Mouse (Mus musculus) hindbrain, embryonic 10.5 days (tissue): ENCODE measurements at regions not wholly inside any gene's neighbourhood (a gene's known extent, or its start where the extent isn't known, plus 50 kb on each side); places are given as distances from the start of the nearest gene placed in this dataset.

Experiments
- DNase-seq: peaks from one replicate; pipeline ENCODE4 v3.0.0-alpha.2; 2017; ENCODE audit warnings: low spot score
- H3K27ac ChIP-seq: fragments of 300-500 bp; sonication (generic); 2 replicates; pipeline ENCODE4 v1.5.1; 2016; ENCODE audit warnings: mild to moderate bottlenecking, moderate library complexity
- H3K27me3 ChIP-seq: fragments of 300-500 bp; sonication (generic); 2 replicates; pipeline ENCODE4 v1.6.1; 2016; ENCODE audit warnings: mild to moderate bottlenecking; ENCODE audit not compliant: poor library complexity, insufficient read depth, severe bottlenecking
- H3K36me3 ChIP-seq: fragments of 300-500 bp; sonication (generic); 2 replicates; pipeline ENCODE4 v1.6.1; 2016; ENCODE audit warnings: mild to moderate bottlenecking, moderate library complexity
- H3K4me1 ChIP-seq: fragments of 300-500 bp; sonication (generic); replicated peaks from 2 replicates; pipeline ENCODE4 v1.6.1; 2016; ENCODE audit warnings: mild to moderate bottlenecking
- H3K4me3 ChIP-seq: fragments of 300-500 bp; sonication (generic); 2 replicates; pipeline ENCODE4 v1.5.1; 2016; ENCODE audit warnings: mild to moderate bottlenecking, moderate library complexity
- H3K9me3 ChIP-seq: fragments of 300-500 bp; sonication (generic); 2 replicates; pipeline ENCODE4 v1.6.1; 2016; ENCODE audit warnings: mild to moderate bottlenecking, moderate library complexity
- WGBS: fragments of 180-500 bp; shearing (Covaris S2); methylation state at CpG from one replicate; pipeline ENCODE4 v1.1.7; 2016; 5-methylcytosine and 5-hydroxymethylcytosine counted together

DNA sequence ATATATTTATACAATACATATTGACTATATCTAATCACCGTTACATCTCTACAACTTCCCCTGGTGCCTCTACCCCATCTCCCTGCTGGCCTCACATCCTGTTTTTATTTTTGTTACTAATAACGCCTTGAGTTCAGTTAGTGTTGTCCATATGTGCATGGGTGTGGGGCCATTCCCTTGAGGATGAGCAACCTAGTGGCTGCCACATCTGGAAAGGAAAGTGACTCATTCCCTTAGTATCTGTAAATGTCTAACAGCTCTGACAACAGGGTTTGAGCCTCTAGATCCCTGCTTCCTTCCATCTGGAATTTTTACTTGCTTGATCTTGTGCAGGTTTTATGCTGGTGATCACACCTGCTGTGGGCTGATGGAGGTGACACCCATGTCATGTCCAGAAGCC lies 333.2 kb upstream of the Mctp2 start:
- Histone ChIP-seq H3K27ac (no peak overlapping the region), H3K27me3 (no peaks in the 10 kb centered on the region), H3K9me3 (no peaks in the 10 kb centered on the region), H3K4me3 (no peak overlapping the region), H3K36me3 (no peaks in the 10 kb centered on the region), H3K4me1 (no peaks in the 10 kb centered on the region)
- no peak for DNase-seq
- 81% methylated on average over 2 of the region's 2 CpGs for WGBS

DNA sequence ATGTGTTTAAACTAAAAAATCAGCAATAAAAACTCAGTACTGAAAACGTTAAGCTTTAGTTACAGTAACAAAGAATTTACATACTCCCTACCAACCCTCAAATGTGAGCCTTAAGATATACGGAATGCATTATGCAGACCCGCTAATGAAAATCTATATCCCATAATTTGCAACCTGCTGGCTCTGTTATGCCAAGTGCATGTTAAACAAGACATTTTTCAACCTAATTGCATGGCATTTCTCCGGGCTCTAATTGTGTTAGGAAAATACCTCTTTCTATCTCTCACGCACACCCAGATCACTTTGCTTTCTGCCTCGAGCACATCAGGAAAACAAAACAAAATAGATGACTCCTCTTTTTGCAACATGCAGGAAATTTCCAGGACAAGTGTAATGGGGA lies 368.6 kb upstream of the Mctp2 start:
- H3K27me3 ChIP-seq = no peaks in the 10 kb centered on the region

DNA sequence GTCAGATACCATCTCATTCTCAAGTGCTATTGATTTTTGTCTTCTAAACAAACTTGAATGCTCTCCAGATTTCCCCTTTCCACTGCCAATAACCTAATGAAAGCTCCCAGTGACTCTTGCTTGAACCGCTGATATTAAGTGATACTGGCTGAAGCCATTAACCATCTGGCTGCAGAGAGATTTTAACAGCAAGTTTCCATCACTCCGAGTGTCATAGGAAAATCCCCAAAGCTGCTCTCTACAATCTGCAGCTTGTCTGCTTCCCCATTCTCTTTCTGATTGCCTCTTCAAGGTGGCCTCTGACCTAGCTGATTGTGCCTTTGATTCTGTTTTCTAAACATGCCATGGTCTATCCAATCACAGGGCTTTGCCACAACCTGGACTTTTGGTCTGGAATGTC lies 379.4 kb upstream of the Mctp2 start:
- Histone ChIP-seq H3K9me3 (no peaks in the 10 kb centered on the region), H3K27me3 (no peaks in the 10 kb centered on the region), H3K27ac (no peak overlapping the region), H3K36me3 (no peaks in the 10 kb centered on the region), H3K4me1 (peaks cover 7% of the 10 kb centered on the region; the same call in 1 of the 2 replicates), H3K4me3 (no peak overlapping the region)
- WGBS = 69% methylated on average over 2 of the region's 2 CpGs
- DNase-seq = no peak

More for the DNA sequence above, 368.6 kb upstream of the Mctp2 start:
- DNase-seq = no peak
- H3K27ac ChIP-seq = no peak overlapping the region
- H3K9me3 ChIP-seq = no peaks in the 10 kb centered on the region
- no peaks in the 10 kb centered on the region for H3K4me1 ChIP-seq
- H3K36me3 ChIP-seq = no peaks in the 10 kb centered on the region
- no peak overlapping the region for H3K4me3 ChIP-seq
- WGBS = 86% methylated on average over 6 of the region's 6 CpGs

DNA sequence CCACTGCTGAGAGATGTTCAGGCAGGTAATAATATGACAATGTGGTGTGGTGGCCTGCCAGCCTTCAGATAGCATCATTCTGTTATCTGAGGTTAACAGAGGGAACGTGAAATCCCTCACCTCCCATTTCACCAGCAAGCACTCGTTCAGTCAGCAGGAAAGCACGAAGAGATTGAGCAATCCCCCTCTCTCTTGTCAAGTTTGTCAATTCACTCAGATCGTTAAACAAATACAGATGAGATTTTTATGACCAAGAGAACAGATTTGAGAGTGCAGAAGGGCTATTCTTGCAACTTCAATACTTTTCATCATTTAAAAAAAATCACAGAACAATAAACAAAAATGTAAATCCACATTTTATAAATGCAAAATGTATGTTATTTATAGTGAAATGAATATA lies 380.9 kb upstream of the Mctp2 start:
- H3K27me3 ChIP-seq = no peaks in the 10 kb centered on the region
- H3K27ac ChIP-seq = no peak overlapping the region
- H3K4me1 ChIP-seq = peaks cover 7% of the 10 kb centered on the region; the same call in 1 of the 2 replicates
- WGBS = 84% methylated on average over 4 of the region's 4 CpGs
- DNase-seq = no peak
- H3K36me3 ChIP-seq = no peaks in the 10 kb centered on the region
- H3K4me3 ChIP-seq = no peak overlapping the region
- no peaks in the 10 kb centered on the region for H3K9me3 ChIP-seq

DNA sequence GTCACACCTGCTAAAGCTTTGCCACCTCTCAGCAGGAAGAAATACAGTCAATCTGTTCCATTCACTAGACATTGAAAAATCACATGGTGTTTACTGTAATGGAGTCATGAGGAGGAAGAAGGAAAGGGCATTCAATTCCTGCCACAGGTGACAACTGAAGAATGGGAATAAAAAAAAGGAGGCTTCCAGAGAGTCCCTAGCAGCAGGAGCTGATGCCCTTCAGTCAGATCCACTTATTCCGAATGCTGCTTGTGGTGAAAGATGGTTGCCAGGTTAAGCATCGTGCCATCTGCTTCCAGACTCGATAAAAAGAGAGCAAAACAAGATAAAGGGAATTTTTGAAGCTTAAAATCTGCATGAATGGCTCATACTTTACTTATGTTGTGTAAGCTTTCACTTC lies 385.0 kb upstream of the Mctp2 start:
- Histone ChIP-seq H3K4me1 (no peaks in the 10 kb centered on the region), H3K9me3 (no peaks in the 10 kb centered on the region), H3K27me3 (no peaks in the 10 kb centered on the region), H3K4me3 (no peak overlapping the region), H3K27ac (no peak overlapping the region), H3K36me3 (no peaks in the 10 kb centered on the region)
- whole genome bisulfite sequencing = 82% methylated on average over 3 of the region's 3 CpGs
- DNase-seq = no peak

DNA sequence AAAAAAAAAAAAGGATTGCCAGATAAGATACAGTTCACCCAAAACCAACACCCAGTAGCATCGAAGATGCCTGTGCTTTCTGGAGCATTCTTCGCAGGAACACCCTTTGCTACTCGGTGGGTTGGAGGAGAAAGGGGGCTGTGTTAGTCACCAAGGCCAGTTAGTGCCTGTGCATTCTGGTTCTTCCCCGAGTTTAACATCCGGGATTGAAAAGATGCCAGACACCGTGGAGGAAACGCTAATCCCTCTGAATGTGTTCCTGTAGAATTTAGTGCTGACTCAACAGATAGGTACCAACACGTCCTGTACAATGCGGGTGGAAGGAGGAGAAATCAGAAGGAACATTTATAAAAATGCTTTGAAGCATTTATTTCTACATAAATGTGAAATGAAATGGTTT lies 385.5 kb upstream of the Mctp2 start:
- Histone ChIP-seq H3K9me3 (no peaks in the 10 kb centered on the region), H3K27me3 (no peaks in the 10 kb centered on the region), H3K4me1 (no peaks in the 10 kb centered on the region), H3K27ac (no peak overlapping the region), H3K4me3 (no peak overlapping the region), H3K36me3 (no peaks in the 10 kb centered on the region)
- 87% methylated on average over 9 of the region's 9 CpGs for WGBS
- no peak for DNase-seq

DNA sequence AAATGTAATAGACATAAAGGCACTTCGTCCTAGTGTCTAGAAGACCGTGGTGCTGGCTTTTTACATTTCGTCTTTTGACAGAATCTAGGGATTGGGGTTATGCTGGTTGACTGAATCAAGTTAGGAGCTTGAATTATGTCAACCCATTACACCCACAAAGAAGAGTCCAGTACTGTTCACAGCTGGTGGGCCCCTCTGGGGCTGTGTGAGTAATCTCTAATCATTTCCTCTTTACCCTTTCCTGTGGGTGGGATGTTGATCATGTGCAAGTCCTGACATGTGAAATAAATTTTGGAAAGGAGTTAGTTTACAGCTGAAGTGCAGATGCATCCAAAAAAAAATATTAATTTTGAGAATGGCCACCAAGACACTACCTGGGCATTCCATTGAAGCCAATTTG lies 390.3 kb upstream of the Mctp2 start:
- Histone ChIP-seq H3K27me3 (no peaks in the 10 kb centered on the region), H3K27ac (no peak overlapping the region), H3K9me3 (no peaks in the 10 kb centered on the region), H3K4me1 (no peaks in the 10 kb centered on the region), H3K4me3 (no peak overlapping the region), H3K36me3 (no peaks in the 10 kb centered on the region)
- no peak for DNase-seq
- 92% methylated on average over 3 of the region's 3 CpGs for WGBS

DNA sequence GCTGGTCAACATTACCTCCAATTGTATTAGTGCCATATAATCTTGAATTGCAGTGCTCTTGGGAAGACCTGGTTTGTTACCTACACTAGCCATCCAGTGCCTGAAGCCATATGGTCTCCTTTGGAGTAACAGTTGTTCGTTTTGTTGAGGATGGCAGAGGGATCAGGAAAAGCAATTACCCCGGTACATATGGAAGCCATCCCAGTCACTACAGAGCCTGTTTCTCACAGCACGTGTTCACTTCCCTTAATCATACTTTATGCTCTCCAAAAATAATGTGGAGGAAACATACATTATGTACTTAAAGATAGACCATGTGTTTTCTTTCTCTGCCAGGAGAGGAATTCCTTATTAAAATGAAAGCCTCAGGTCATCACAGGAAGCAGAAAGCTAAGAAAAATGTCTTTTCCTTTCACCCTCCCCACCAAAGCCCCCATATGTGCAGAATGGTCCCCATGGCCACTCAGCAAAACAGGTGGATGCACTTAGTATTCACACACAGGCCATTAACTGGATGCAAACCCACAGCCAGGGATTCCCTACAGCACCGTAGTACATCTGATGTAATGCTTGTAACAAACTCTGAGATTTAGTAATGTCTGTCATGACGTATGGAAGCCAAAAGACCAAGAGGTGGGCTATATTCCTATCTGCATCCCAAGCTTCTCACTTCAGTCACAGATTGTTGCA lies 397.4 kb upstream of the Mctp2 start:
- no peak overlapping the region for H3K4me3 ChIP-seq
- no peaks in the 10 kb centered on the region for H3K4me1 ChIP-seq
- H3K27ac ChIP-seq = no peak overlapping the region
- no peaks in the 10 kb centered on the region for H3K27me3 ChIP-seq
- no peak for DNase-seq
- no peaks in the 10 kb centered on the region for H3K9me3 ChIP-seq
- no peaks in the 10 kb centered on the region for H3K36me3 ChIP-seq
- 84% methylated on average over 5 of the region's 5 CpGs for WGBS

DNA sequence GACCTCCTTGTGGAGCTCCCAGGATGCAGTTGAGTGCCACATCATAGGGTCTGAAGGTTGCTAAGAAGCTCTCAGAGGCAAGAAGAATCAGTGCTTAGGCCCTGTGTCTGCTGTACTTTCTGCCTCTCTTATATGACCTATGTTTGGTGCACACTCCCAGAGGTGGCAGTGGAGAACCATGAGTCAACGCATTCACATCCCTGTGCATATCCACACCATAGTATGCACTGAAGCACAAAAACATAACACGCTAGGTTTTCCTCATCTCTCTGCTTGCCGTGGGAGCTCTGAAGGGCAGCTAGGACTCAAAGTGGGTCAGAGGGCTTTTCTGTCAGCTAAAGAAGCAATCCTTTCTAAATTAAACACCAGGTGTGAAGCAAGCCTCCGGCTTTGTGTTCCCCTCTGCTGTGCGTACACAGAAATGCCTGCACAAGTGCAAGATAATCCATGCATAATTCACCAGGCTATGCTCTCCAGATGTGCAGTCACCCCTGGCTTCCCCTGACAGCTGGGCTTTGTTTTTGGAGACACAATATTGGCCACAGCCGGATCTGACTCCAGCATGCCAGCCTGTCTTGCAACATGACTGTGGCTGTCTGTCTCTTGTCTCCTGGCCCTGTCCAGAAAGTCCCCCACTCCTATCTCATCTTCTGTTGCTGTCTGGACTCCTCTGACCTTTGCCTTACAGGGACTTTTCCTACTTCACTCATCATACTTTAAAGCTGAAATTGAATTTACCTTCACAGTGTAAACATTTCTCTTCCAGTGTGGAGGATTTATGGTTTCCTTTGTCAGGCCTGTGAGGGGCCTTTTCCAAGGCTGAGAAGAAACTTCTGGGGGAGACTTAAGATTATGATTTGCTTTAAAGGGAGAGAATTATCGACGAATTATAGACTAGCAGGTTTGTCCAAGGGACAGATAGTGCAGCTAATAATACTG lies 405.1 kb upstream of the Mctp2 start:
- H3K36me3 ChIP-seq = no peaks in the 10 kb centered on the region
- no peaks in the 10 kb centered on the region for H3K9me3 ChIP-seq
- H3K4me3 ChIP-seq = no peak overlapping the region
- DNase-seq = peak; percentile 21
- peak overlapping the region; percentile 53 for H3K27ac ChIP-seq
- H3K27me3 ChIP-seq = no peaks in the 10 kb centered on the region
- 65% methylated on average over 8 of the region's 8 CpGs for WGBS
- peaks cover 19% of the 10 kb centered on the region for H3K4me1 ChIP-seq

DNA sequence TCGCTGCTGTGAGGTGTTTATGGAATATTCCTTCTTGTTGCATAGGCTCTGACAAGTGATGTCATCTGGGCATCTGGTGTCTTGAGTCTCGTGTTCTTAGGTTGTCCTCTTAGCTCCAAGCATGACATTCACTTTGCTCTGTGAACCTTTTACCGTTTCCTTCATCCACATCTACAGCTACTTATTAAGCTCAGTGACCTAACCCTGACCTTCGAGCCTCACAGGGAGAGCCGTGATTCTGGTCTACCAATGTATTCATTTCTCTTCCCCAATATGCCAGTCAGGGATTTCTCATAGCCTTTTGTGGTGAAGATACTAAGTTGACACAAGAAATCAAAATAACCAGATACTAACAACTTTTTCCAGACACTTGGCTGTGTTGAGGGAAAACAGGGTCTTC lies 409.0 kb upstream of the Mctp2 start:
- no peaks in the 10 kb centered on the region for H3K27me3 ChIP-seq
- WGBS = 72% methylated on average over 5 of the region's 5 CpGs
- no peaks in the 10 kb centered on the region for H3K9me3 ChIP-seq
- no peaks in the 10 kb centered on the region for H3K36me3 ChIP-seq
- no peak for DNase-seq
- no peak overlapping the region for H3K4me3 ChIP-seq
- peaks cover 19% of the 10 kb centered on the region for H3K4me1 ChIP-seq
- no peak overlapping the region for H3K27ac ChIP-seq

DNA sequence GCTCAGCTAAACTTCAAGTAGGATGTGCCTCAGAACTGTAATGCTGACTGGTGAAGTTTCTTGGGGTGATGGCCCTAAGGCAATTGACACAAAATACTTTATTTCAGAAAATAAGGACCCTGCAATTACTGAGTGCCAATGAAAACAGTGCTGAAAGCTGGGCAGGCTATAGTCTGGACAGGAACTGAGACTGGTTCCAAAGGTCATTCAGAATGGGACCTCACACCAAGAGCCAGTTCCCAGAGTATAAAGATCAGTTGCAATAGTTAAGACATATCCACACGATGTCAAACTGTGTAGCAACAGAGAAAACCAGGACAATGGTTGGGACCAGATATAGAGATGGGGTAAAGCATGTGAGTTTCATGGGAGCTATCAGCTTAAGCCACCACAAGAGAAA lies 409.6 kb upstream of the Mctp2 start:
- Histone ChIP-seq H3K27ac (no peak overlapping the region), H3K27me3 (no peaks in the 10 kb centered on the region), H3K4me3 (no peak overlapping the region), H3K9me3 (no peaks in the 10 kb centered on the region), H3K36me3 (no peaks in the 10 kb centered on the region), H3K4me1 (peaks cover 16% of the 10 kb centered on the region)
- DNase-seq = no peak
- WGBS = 67% methylated on average over 1 of the region's 1 CpGs

DNA sequence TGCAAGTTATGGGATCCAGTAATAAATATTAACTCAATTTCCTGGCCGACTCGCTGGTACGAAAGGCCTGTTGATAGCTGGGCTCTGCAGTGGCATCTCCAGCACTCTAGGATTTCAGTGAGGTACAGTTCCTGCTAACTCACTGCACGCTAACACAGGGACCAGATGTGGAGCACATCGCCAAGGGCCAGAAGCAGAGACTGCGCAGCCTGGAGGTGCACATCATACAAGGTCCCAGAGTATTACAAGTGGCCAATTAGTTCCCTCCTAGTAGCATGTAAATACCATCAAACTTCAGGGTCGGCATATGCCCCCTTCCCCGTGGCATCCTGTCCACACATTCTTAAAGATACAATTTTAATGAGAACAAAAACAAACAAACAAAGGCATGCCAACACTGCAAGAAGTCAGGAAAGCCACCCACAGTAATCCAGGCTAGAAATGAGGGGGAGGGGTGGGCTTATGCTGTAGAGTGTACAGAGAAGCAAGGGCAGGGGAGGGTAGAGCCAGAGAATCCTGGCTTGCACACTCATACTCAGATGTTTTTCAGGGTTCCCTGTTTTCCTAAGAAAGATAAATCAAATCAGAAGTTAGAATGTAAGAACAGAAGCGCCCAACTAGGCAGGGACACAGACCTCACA lies 419.9 kb upstream of the Mctp2 start:
- no peak overlapping the region for H3K4me3 ChIP-seq
- no peaks in the 10 kb centered on the region for H3K36me3 ChIP-seq
- 0 out of 2 replicates have a peak overlapping the region, but pooled peaks have one; percentile 8 for H3K27ac ChIP-seq
- peak; percentile 24 for DNase-seq
- H3K27me3 ChIP-seq = no peaks in the 10 kb centered on the region
- H3K4me1 ChIP-seq = peaks cover 7% of the 10 kb centered on the region
- H3K9me3 ChIP-seq = no peaks in the 10 kb centered on the region
- WGBS = 71% methylated on average over 9 of the region's 9 CpGs

DNA sequence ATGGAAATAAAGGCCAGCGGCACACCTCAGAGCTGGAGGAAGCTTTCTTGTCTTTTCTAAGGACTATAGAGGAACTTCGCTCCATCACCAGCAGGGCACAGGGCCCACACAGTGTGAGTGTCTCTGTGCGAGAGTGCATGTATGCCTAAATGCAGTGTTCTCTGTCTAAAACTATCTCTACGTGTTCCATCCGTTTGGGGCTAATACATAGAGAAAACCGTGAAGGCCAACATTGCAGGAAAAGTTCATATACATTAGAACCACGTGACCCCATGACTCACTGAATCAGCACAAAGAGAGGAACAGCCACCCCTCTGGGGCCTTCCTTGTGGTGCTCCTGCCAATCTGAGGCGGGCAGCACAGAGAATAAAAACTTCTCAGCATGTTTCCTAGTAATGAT lies 431.4 kb upstream of the Mctp2 start:
- peaks cover 13% of the 10 kb centered on the region for H3K4me1 ChIP-seq
- H3K4me3 ChIP-seq = no peak overlapping the region
- DNase-seq = no peak
- H3K27ac ChIP-seq = peak overlapping the region; percentile 77
- H3K9me3 ChIP-seq = no peaks in the 10 kb centered on the region
- 50% methylated on average over 8 of the region's 8 CpGs for WGBS
- H3K36me3 ChIP-seq = no peaks in the 10 kb centered on the region
- no peaks in the 10 kb centered on the region for H3K27me3 ChIP-seq
